Mouse (Mus musculus): ENCODE data around the gene Aldh16a1. TPM values are rescaled to one million over a fixed set of nuclear protein-coding genes. Genes with fewer than 3 reads are reported as not detected.
"Not testable (repeated sequence)": the region's sequence is repeated elsewhere in the genome, so short reads cannot be mapped to it uniquely, and the experiment has no call there.

Gene Aldh16a1
- polyA plus RNA-seq, 1 experiment from 2014 or later: 26.8 TPM

DNA sequence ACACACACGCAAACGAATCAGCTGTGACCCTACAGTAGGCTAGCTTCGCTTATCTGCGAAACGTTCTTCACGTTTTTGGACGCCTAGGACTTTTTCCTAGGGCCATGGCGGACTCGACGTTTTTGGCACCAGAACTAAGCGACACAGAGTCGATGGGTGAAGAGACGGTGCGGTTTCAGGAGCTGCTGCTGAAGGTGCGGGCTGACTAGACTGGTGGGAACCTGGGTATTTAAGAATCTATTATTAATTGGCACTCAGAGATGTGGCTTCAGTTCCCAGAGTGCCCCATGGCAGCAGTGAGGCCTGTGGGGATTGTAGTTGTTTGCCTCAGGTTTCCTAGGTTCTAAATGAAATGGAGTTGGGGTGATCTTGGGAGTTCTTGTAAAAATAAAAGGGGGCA, 1.8 kb upstream of the Aldh16a1 start:
- H3K27ac ChIP-seq (ENCODE audit: low read depth): 0 out of 2 replicates have a peak overlapping the region, but pooled peaks have one; percentile 7
- no peaks in the 10 kb centered on the region for H3K27me3 ChIP-seq (ENCODE audit: insufficient read depth, low read length)
- H3K4me3 ChIP-seq (ENCODE audit: low read depth, low read length): no peak overlapping the region
- ATAC-seq (no peak), DNase-seq (no peak)
- no peak for TF ChIP-seq CTCF (IDR thresholded peaks at IDR 0.05; ENCODE audit: low read depth)
- TF ChIP-seq EP300 (IDR thresholded peaks at IDR 0.05; ENCODE audit: low read depth): no peak
- H3K9me3 ChIP-seq (ENCODE audit: low read length): no peaks in the 10 kb centered on the region
- 89% methylated on average over 15 of the region's 15 CpGs for WGBS (ENCODE audit: insufficient replicate concordance)
- no peak overlapping the region for H3K9ac ChIP-seq (replicated peaks)
- H3K36me3 ChIP-seq (replicated peaks; ENCODE audit: insufficient read depth, low read length): peaks cover 2% of the 10 kb centered on the region
- H3K4me2 ChIP-seq (ENCODE audit: low read depth, low read length): no peak overlapping the region
- H3K4me1 ChIP-seq (ENCODE audit: insufficient read depth): peaks cover 15% of the 10 kb centered on the region

DNA sequence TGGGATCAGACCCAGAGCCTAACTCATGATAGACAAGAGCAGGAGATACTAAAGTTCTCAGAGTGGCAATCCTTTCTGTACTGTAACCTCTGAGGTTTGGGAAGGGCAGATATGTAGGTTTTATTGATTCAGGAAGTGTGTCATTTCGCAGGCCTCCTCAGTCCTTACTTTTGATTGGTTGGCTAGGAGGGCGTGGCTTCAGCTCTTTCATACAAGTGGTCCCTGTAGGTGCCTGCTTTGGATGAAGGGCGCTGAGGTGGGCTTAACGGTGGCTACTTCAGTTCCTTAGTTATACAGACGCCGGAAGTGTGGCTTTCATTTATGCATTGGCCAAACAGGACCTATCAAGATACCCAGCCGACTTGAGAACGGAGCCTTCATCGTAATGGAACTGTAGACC, 1.2 kb upstream of the Aldh16a1 start:
- H3K9ac ChIP-seq (replicated peaks): no peak overlapping the region
- 81% methylated on average over 9 of the region's 9 CpGs for WGBS (ENCODE audit: insufficient replicate concordance)
- no peak overlapping the region for H3K27ac ChIP-seq (ENCODE audit: low read depth)
- ATAC-seq: no peak
- H3K27me3 ChIP-seq (ENCODE audit: insufficient read depth, low read length): no peaks in the 10 kb centered on the region
- H3K9me3 ChIP-seq (ENCODE audit: low read length): no peaks in the 10 kb centered on the region
- TF ChIP-seq EP300 (IDR thresholded peaks at IDR 0.05; ENCODE audit: low read depth) (no peak), CTCF (IDR thresholded peaks at IDR 0.05; ENCODE audit: low read depth) (no peak)
- H3K4me2 ChIP-seq (ENCODE audit: low read depth, low read length): no peak overlapping the region
- no peak for DNase-seq
- no peak overlapping the region for H3K4me3 ChIP-seq (ENCODE audit: low read depth, low read length)
- H3K36me3 ChIP-seq (replicated peaks; ENCODE audit: insufficient read depth, low read length): peaks cover 2% of the 10 kb centered on the region
- H3K4me1 ChIP-seq (ENCODE audit: insufficient read depth): peaks cover 16% of the 10 kb centered on the region

DNA sequence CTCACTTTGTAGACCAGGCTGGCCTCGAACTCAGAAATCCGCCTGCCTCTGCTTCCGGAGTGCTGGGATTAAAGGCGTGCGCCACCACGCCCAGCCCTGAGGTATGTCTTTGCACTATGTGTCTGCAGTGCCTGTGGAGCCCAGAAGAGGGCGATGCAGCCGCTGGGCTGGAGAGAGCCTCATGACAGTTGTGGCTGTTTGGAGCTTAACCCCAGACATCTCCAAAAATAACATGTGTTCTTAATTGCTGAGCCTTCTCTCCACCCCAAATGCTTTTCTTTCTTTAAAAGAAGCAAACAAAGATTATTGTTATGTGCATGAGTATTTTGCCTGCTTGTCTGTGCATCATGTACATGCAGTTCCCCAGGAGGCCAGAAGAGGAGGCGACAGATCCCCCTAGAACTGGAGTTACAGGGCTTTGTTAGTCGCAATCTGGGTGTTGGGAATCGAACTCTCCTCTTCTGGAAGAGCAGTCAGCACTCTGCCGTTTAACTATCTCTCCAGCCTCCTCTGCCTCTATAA, 670 bp upstream of the Aldh16a1 start:
- WGBS (ENCODE audit: insufficient replicate concordance): 75% methylated on average over 12 of the region's 12 CpGs
- peaks cover 16% of the 10 kb centered on the region for H3K4me1 ChIP-seq (ENCODE audit: insufficient read depth)
- ATAC-seq: peak; percentile 51

DNA sequence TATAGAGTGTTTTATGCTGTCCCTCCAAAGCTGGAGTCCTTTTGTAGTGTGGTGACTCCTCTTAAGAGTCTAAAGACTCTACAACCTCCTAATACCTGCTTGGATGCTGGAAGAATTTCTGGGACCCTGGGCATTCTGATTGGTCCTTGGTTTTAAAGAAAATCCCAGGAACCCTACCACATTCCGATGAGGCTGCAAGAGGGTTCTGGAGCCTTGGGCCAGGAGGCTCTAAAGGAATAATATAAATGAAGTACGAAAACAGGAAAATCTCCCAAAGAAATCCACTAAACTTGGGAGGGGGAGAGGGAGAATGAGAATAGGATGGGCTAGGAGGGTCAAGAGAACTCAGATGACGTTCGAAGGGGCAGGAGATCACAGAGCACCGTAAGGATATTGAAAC, 798 bp downstream of the Aldh16a1 start:
- DNase-seq (no peak), ATAC-seq (no peak)
- H3K27me3 ChIP-seq (ENCODE audit: insufficient read depth, low read length): no peaks in the 10 kb centered on the region
- H3K9me3 ChIP-seq (ENCODE audit: low read length): no peaks in the 10 kb centered on the region
- TF ChIP-seq EP300 (IDR thresholded peaks at IDR 0.05; ENCODE audit: low read depth): no peak
- TF ChIP-seq CTCF (IDR thresholded peaks at IDR 0.05; ENCODE audit: low read depth): no peak
- H3K9ac ChIP-seq (replicated peaks): peak overlapping the region; percentile 88
- H3K27ac ChIP-seq (ENCODE audit: low read depth): peak overlapping the region; percentile 95
- H3K4me1 ChIP-seq (ENCODE audit: insufficient read depth): peaks cover 18% of the 10 kb centered on the region
- peak overlapping the region; percentile 71 for H3K4me3 ChIP-seq (ENCODE audit: low read depth, low read length)
- peak overlapping the region; percentile 97 for H3K4me2 ChIP-seq (ENCODE audit: low read depth, low read length)
- peaks cover 2% of the 10 kb centered on the region for H3K36me3 ChIP-seq (replicated peaks; ENCODE audit: insufficient read depth, low read length)
- WGBS (ENCODE audit: insufficient replicate concordance): 4% methylated on average over 5 of the region's 5 CpGs

More for the DNA sequence above, 670 bp upstream of the Aldh16a1 start:
- H3K27ac ChIP-seq (ENCODE audit: low read depth): peak overlapping the region; percentile 95
- no peaks in the 10 kb centered on the region for H3K9me3 ChIP-seq (ENCODE audit: low read length)
- peaks cover 2% of the 10 kb centered on the region for H3K36me3 ChIP-seq (replicated peaks; ENCODE audit: insufficient read depth, low read length)
- H3K4me2 ChIP-seq (ENCODE audit: low read depth, low read length): peak overlapping the region; percentile 97
- TF ChIP-seq CTCF (IDR thresholded peaks at IDR 0.05; ENCODE audit: low read depth) (peak; percentile 69), EP300 (IDR thresholded peaks at IDR 0.05; ENCODE audit: low read depth) (no peak)
- H3K9ac ChIP-seq (replicated peaks): no peak overlapping the region
- peak overlapping the region; percentile 71 for H3K4me3 ChIP-seq (ENCODE audit: low read depth, low read length)
- no peaks in the 10 kb centered on the region for H3K27me3 ChIP-seq (ENCODE audit: insufficient read depth, low read length)
- peak; percentile 70 for DNase-seq

DNA sequence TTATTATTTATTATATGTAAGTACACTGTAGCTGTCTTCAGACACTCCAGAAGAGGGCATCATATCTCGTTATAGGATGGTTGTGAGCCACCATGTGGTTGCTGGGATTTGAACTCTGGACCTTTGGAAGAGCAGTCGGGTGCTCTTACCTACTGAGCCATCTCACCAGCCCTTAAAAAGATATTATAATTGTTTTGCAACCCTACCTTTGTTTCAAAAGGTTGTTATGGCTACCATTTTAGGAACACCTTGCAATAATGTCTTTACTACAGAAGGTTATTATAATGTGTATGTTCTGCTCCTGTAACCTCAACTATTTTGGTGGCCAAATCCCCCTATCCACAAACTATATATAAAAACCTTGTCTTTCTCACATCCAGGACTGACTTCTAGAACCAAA, 1.3 kb downstream of the Aldh16a1 start:
- not testable (repeated sequence) for H3K9ac ChIP-seq (replicated peaks); H3K4me3 ChIP-seq (ENCODE audit: low read depth, low read length); H3K27me3 ChIP-seq (ENCODE audit: insufficient read depth, low read length); H3K27ac ChIP-seq (ENCODE audit: low read depth); ATAC-seq; H3K9me3 ChIP-seq (ENCODE audit: low read length); H3K36me3 ChIP-seq (replicated peaks; ENCODE audit: insufficient read depth, low read length); DNase-seq
- H3K4me2 ChIP-seq (ENCODE audit: low read depth, low read length): peak overlapping the region; percentile 97
- 75% methylated on average over 2 of the region's 2 CpGs for WGBS (ENCODE audit: insufficient replicate concordance)
- peaks cover 21% of the 10 kb centered on the region for H3K4me1 ChIP-seq (ENCODE audit: insufficient read depth)

DNA sequence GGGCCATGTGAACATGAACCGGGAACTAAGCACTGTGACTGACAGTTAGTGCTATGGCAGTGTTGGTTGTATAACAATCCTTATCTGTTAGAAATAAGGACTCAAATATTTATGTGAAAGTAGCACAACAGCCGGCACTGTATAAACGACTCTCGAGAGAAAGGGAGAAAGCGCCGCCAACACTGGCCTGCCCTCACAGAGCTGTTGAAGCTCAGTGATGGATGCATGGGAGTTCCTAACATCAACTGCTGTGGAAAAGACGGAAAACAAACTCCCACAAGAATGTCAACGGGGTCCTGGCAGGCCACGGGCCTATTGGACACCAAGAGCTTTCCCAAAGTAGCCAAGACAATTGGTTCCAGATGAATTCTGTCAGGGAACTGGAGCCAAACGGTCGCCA, 3.1 kb downstream of the Aldh16a1 start:
- Histone ChIP-seq H3K9me3 (ENCODE audit: low read length) (no peaks in the 10 kb centered on the region), H3K27ac (ENCODE audit: low read depth) (peak overlapping the region; percentile 22; the same call in 1 of the 2 replicates), H3K27me3 (ENCODE audit: insufficient read depth, low read length) (no peaks in the 10 kb centered on the region), H3K4me2 (ENCODE audit: low read depth, low read length) (no peak overlapping the region), H3K4me1 (ENCODE audit: insufficient read depth) (peaks cover 26% of the 10 kb centered on the region), H3K36me3 (replicated peaks; ENCODE audit: insufficient read depth, low read length) (peaks cover 4% of the 10 kb centered on the region), H3K9ac (replicated peaks) (no peak overlapping the region), H3K4me3 (ENCODE audit: low read depth, low read length) (no peak overlapping the region)
- no peak for DNase-seq
- ATAC-seq: no peak
- no peak for TF ChIP-seq EP300 (IDR thresholded peaks at IDR 0.05; ENCODE audit: low read depth)
- no peak for TF ChIP-seq CTCF (IDR thresholded peaks at IDR 0.05; ENCODE audit: low read depth)
- 67% methylated on average over 11 of the region's 11 CpGs for WGBS (ENCODE audit: insufficient replicate concordance)

DNA sequence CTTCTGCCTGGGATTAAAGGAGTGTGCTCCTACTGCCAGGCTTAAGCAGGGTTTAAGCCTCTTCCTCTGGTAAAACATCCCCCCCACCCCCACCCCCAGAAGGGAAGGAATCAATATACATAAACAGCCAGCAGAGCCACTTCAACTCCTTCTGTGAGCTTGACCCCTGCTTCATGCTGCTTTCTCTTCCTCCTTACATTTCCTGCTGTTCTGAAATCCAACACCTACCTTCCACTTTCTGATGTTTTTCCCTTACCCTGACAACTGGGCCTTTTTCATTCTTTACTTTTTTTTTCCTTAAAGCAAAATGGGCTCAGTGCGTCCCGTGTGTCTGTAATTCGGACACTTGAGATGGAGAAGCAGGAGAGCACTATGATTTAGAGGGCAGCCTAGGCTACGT, 4.1 kb downstream of the Aldh16a1 start:
- no peak for ATAC-seq

More for the DNA sequence above, 4.1 kb downstream of the Aldh16a1 start:
- no peak for TF ChIP-seq CTCF (IDR thresholded peaks at IDR 0.05; ENCODE audit: low read depth)
- TF ChIP-seq EP300 (IDR thresholded peaks at IDR 0.05; ENCODE audit: low read depth): no peak
- DNase-seq: no peak
- peaks cover 26% of the 10 kb centered on the region for H3K4me1 ChIP-seq (ENCODE audit: insufficient read depth)
- 76% methylated on average over 4 of the region's 4 CpGs for WGBS (ENCODE audit: insufficient replicate concordance)
- H3K27ac ChIP-seq (ENCODE audit: low read depth): 0 out of 2 replicates have a peak overlapping the region, but pooled peaks have one; percentile 22
- H3K4me2 ChIP-seq (ENCODE audit: low read depth, low read length): no peak overlapping the region
- no peak overlapping the region for H3K4me3 ChIP-seq (ENCODE audit: low read depth, low read length)
- H3K36me3 ChIP-seq (replicated peaks; ENCODE audit: insufficient read depth, low read length): peaks cover 13% of the 10 kb centered on the region
- H3K9ac ChIP-seq (replicated peaks): no peak overlapping the region
- H3K9me3 ChIP-seq (ENCODE audit: low read length): no peaks in the 10 kb centered on the region
- H3K27me3 ChIP-seq (ENCODE audit: insufficient read depth, low read length): no peaks in the 10 kb centered on the region
